Mouse (Mus musculus) splenic B cell, adult 2 months (primary cell): ENCODE results near the gene Rab6b.
A peak's percentile ranks its signal among the peaks of the same experiment; 100 is the strongest.

Experiments
- DNase-seq: peaks from one replicate; pipeline ENCODE4 v3.0.0-alpha.2; 2011; ENCODE audit warnings: low read depth, low spot score
- H3K27me3 ChIP-seq: 2 replicates; pipeline ENCODE4 v1.6.1; 2012; ENCODE audit warnings: mild to moderate bottlenecking, low read length, moderate library complexity, mixed read lengths; ENCODE audit not compliant: control insufficient read depth, poor library complexity, insufficient read depth, severe bottlenecking
- H3K36me3 ChIP-seq: 2 replicates; pipeline ENCODE4 v1.6.1; 2012; ENCODE audit warnings: mild to moderate bottlenecking, low read length, moderate library complexity, mixed read lengths; ENCODE audit not compliant: control insufficient read depth, poor library complexity, insufficient read depth, severe bottlenecking

Gene Rab6b

GRCm38 (mm10) chr9:103228370-103229003 is 116.9 kb downstream of the Rab6b start:
- H3K36me3 ChIP-seq, result no peaks in the 10 kb centered on the region
- no peak for DNase-seq
- no peaks in the 10 kb centered on the region for H3K27me3 ChIP-seq

GRCm38 (mm10) chr9:103229037-103229867 is 117.7 kb downstream of the Rab6b start:
- no peak for DNase-seq
- no peaks in the 10 kb centered on the region for H3K36me3 ChIP-seq

GRCm38 (mm10) chr9:103230151-103230951 is 118.8 kb downstream of the Rab6b start, which contains the start of the genes Gm20425 and Trf:
Gm20425 (minus strand) TSS chr9:103230307.
Trf (minus strand) TSS chr9:103230444.
- peak; percentile 25 for DNase-seq
- H3K27me3 ChIP-seq, result no peaks in the 10 kb centered on the region
- no peaks in the 10 kb centered on the region for H3K36me3 ChIP-seq

More at GRCm38 (mm10) chr9:103229037-103229867, 117.7 kb downstream of the Rab6b start:
- H3K27me3 ChIP-seq, result no peaks in the 10 kb centered on the region

GRCm38 (mm10) chr9:103232232-103233005 is 120.8 kb downstream of the Rab6b start:
- DNase-seq, result no peak
- Histone ChIP-seq H3K36me3 (no peaks in the 10 kb centered on the region), H3K27me3 (no peaks in the 10 kb centered on the region)

GRCm38 (mm10) chr9:103233006-103233395 is 121.4 kb downstream of the Rab6b start:
- H3K36me3 ChIP-seq, result no peaks in the 10 kb centered on the region
- H3K27me3 ChIP-seq, result no peaks in the 10 kb centered on the region
- no peak for DNase-seq

- no peak for DNase-seq
- no peaks in the 10 kb centered on the region for H3K27me3 ChIP-seq
- no peaks in the 10 kb centered on the region for H3K36me3 ChIP-seq
These were observed 122.5 kb downstream of the Rab6b start for GRCm38 (mm10) chr9:103234059-103234458.

- no peaks in the 10 kb centered on the region for H3K27me3 ChIP-seq
- DNase-seq, result no peak
- no peaks in the 10 kb centered on the region for H3K36me3 ChIP-seq
These were observed 123.1 kb downstream of the Rab6b start for GRCm38 (mm10) chr9:103234565-103235165.
